Mouse (Mus musculus) spleen, embryonic (tissue): ENCODE data around the gene Myo1b.

Experiments
- CTCF ChIA-PET: fragments of 350-600 bp; sonication (Branson Sonifier 250); formaldehyde crosslinking; loops from one replicate; lab custom pipeline; 2022; lab: Charles Lee

The Myo1b gene

DNA sequence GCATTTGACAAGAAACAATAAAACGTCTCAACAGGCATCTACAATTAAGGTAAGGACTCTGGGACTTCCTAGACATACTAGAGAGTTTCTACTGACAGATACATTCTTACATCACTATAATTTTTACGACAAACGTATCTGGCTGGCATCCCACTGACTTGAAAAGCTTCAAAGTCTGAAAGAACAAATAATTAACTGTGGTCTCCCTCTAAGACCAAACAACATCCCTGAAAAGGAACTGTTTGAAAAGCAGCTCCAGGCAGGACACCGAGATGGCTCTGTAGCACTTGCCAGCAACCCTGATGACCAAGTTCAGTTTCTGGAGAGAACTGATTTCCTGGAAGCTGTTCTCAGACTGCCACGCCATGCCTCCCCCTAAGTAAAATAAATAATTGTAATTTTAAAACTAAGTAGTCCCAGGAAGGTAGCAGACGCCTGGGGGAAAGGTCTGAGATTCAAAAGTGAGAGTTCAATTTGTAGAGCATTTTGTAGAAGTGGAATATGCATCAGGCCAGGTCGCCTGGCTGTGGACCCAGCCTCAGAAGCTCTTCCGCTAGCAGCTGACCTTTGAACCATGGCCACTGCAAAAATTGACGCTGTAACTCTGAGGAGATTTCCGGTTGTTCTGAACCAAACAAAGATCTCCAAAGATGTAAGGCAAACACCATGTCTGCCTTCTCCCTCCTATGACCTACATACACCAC lies 60.2 kb downstream of the Myo1b start:
- CTCF ChIA-PET, result no interaction called here

GRCm38 (mm10) chr1:51852314-51852713 lies 63.6 kb downstream of the Myo1b start:
- CTCF ChIA-PET, result no interaction called here

DNA sequence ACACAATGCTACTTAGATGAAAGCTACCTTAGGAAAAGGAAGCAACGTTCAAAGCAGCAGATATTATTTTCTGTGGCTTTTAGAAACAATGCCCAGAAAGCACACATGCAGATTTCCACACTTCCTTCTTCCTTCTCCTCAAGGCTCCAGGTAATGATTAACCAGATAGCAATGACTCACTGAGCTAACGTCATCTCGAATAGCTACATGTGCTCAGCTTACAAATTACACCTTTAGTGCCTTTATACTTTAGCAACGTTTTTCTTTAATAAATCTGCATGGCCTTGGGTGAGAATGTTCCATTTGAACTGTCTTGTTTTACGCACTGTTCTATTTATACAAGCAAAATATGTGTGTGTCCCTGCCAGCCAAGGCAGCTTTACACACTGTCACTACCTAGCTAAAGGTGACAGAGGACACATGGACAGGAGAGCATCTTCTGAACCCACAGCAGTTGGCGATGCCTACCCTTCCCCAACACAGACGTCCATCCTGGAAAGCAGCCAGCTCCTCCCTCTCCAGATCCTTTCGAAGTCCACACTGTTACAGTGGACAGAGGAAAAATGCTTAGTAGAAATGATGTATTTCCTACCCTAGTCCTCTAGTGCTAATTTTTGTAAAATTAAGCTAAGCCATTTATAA lies 66.2 kb downstream of the Myo1b start:
- CTCF ChIA-PET, result no interaction called here

- CTCF ChIA-PET, result no interaction called here
Measured at GRCm38 (mm10) chr1:51845264-51846036, 70.4 kb downstream of the Myo1b start.

DNA sequence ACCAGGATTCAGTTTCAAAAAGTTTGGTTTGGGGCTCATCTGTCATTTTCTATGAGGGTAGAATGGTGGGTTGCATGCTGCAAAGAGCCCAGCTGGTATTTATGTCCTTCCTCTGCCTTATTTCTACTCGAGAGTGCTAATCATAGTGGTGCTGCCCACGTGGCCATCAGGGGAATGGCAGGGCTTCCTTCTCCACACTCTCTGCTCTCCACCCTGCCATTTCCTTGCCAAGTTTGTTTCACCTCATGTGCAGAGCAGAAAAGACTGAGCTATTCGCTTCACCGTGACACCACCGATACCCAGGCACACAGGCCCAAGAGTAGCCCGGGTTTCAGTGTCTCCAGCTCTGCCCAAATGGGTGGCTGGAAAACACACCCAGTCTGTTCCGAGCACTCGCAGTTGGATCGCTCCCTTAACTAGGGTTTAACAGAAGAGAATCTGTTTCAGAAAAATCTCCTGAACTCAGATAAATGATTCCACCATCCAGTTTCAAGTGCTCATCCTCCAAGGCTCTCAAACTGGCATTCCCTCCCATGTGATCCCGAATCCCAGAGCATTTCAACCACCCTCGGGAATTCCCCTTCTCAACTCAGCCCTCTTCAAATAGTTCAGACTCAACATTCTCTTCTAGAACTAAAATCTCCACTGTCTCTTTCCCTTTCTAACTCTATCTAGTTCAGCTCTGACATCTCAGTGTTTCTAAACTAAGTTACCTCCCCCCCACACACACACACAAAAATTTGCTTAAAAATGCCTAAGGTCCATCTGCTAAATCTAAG lies 77.8 kb downstream of the Myo1b start:
- CTCF ChIA-PET, result no interaction called here

GRCm38 (mm10) chr1:51837311-51837710 lies 78.6 kb downstream of the Myo1b start:
- CTCF ChIA-PET, result no interaction called here

GRCm38 (mm10) chr1:51835795-51836194 lies 80.1 kb downstream of the Myo1b start:
- CTCF ChIA-PET, result no interaction called here

DNA sequence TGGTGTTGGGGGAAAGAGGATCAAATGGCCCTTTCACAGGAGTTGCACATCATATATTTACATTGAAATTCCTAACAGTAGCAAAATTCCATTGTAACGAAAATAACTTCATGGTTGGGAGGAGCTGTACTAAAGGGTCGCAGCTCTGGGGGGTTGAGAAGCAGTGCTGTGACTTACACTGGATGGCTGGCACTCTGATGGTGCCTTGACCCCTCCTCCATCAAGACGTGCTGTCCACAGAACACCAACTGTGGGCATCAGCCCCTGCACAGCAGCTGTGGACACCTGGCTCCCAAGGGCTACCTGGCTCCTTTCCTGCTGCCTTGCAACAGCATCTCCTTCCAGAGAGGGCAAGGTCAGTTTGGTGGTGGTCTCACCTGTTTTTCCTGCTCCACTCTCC lies 81.8 kb downstream of the Myo1b start:
- CTCF ChIA-PET, result no interaction called here

DNA sequence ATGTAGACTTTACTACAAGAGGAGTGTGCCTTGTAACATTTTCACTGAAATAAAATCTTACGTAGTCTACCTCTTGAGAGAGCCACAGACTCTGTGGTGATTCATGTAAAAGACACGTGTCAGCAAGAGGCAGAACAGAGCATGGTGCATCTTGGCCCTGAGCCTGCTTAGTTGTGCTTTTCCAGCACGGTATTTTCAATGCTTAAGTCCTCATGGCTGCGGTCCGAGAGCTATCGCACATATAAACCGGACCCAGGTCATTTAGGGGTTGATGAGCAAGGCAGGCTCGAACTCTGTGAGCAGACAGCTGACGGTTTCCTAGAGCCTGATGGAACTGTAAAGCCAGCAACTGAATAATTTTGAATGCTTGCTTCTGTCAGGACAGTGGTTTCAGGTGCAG lies 86.5 kb downstream of the Myo1b start:
- CTCF ChIA-PET, result no interaction called here

DNA sequence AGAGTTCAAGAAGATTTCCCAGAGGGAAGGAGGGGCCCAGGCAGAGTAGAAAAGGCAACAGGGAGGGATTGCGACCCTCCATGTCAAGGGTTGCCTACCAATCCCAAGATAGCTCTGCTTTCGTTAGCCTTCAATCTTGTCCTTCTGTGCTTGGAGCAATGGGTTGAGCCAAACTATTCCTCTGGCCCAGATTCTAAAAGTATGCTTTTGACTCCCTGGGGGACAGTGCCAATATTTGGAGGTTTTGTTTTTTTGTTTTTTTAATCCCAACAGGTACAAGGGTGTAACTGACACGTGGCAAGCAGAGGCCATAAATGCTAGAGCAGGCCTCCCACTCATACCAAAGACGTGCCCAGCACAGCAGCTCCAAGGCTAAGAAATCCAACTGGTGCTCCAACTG lies 93.3 kb downstream of the Myo1b start:
- CTCF ChIA-PET, result no interaction called here

- CTCF ChIA-PET, result interaction anchor here (0.5 kb wide), 1 partner anchor 117 kb away, joined by 5 read pairs; no protein-coding TSS in a partner anchor
Measured at GRCm38 (mm10) chr1:51821701-51822495, 94.0 kb downstream of the Myo1b start.

DNA sequence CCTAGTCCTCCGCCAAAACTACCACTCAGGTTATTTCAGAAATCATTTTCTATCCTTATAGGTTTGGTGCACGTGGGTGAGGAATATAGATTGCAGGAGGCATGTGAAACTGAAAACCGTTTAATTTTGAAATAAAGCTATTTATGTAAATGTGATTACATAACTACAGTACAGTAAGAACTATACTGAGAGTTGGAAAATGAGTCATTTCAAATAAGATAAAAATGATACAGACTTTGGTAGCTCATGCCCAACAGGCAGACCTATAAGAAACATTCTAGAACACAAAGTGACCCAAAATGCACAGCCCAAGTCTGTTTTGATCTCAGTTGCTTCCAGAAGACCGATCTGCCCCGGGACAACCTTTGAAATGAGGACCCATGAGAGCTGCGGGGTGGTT lies 95.4 kb downstream of the Myo1b start:
- CTCF ChIA-PET, result no interaction called here

DNA sequence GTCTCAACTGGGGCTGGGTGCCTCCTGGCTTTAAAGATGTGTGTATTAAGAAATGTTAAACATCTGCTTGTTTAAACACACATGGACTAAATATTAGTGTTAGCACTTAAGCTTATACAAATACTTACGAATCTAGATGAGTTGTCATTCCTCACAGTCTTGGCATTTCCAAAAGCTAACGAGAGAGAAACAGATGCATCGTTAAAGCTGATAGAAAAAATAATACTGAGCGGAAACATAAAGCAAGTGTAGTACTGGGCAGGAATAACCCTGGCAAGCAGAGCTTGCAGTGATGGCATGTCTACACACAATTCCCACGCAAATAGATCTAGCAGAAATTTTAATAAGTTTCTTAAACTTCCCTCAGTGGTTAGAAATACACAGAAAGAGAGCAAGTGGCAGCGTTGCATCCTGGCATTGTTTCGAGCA lies 95.8 kb downstream of the Myo1b start:
- CTCF ChIA-PET, result no interaction called here

- CTCF ChIA-PET, result no interaction called here
Measured at GRCm38 (mm10) chr1:51815636-51816035, 100.2 kb downstream of the Myo1b start.

DNA sequence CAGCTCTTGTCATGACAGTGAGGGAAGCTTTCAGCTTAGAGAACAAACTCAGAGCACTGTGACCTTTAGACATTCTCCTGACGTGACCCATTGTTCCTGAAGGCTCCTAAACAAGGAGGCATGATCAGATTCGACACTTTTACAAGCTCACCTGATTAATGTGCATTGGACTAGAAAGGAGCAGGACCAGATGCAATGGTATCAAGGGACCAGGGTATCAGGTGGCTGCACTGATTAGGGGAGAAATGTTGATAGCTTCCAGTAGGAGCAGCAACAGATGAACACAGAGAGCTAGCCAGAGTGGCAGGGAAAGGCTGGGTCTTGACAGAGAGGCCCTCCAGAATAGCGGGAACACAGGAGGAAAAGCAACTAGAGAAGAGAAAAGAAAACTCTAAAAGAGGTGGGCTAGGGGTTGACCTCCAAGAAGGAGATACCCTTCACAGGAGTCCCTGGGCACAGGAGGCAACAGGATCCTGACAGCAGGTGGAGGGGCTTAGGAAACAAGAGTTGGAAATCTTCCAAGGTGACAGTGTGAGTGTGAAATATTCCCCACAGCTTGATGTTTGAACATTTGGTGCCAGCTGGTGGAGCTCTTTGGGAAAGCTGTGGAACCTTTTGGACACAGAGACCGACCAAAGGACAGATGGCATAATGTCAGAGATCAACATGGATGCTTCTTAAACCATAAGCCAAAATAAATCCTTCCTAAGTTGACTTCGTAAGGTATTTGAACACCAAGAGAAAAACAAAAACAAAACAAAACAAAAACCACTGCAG lies 100.8 kb downstream of the Myo1b start:
- CTCF ChIA-PET, result no interaction called here

DNA sequence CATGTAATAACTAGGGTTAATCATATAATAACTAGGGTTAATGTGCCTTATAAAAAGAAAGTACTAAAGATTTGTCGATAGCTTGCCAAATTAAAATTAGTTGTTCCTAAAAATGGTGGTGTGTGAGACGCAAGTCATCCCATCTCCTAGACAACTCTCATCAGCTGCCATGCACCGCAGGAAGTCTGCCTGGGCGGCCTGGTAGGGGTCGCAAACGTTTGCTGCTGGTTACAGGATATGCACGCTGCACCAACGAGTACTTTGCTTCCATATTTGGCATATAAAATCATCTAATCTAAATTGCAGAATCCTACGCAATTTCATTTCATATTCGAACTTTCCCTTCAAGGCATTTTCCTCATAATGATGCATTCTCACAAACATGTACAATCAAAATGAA lies 107.0 kb downstream of the Myo1b start:
- CTCF ChIA-PET, result no interaction called here

DNA sequence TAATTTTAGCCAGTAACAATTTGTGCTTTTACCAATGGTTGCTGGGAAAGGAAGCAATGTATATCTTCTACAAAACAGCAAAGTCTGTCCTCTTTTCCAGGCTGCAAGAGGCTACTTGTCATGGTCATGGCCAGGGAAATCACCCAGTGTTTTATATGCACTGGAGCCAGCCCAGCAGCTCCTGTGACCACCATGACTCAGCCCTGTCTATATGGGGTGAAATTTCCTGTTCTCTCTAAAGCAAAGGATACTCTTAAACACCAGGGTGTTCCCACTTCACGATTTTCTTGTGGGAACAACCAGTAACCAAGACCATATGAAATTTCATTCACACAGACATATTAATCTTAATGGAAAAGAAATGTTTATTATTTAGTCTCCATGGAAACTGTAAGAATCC lies 107.6 kb downstream of the Myo1b start:
- CTCF ChIA-PET, result no interaction called here

GRCm38 (mm10) chr1:51805040-51805610 lies 110.7 kb downstream of the Myo1b start:
- CTCF ChIA-PET, result no interaction called here

DNA sequence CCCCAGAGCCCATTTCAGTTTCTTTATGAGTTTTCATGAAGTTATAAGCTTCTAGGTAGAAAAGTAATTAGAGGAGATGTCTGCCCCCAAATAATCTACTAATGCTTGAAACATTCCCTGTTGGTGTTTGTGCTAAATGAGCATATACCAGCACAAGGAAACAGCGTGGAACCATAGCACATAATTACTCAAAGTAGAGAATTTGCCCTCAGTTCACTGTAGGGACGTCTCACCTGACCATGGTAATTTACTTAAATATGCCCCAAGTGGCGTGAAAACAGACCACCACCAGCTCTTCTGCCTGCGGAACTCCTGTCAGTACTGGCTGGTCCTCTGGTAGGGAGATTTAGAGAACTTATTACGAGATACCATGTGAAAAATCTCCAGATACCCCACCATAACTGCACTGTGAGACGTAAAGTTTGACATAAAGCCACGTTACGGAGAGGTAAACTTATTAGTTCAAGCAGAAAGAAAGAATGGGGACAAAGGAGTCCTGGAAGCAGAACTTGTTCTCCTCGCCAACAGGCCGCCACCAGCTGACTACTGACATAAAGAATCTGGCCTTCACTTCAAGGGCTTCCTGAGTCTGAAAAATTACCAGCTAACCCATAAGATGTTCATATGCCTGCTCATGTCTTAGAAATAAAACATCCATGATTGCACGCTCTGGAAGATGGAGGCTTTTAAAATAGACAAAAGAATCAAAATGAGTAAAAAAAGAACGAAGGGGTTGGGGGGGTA lies 111.4 kb downstream of the Myo1b start:
- CTCF ChIA-PET, result no interaction called here
